Mouse (Mus musculus) kidney, adult 9 months (tissue): ENCODE measurements around the gene Wwtr1.
A peak's percentile ranks its signal among the peaks of the same experiment; 100 is the strongest.

Source experiments
- DNase-seq: peaks from one replicate; pipeline ENCODE4 v3.0.0; 2022

The Wwtr1 gene

DNA sequence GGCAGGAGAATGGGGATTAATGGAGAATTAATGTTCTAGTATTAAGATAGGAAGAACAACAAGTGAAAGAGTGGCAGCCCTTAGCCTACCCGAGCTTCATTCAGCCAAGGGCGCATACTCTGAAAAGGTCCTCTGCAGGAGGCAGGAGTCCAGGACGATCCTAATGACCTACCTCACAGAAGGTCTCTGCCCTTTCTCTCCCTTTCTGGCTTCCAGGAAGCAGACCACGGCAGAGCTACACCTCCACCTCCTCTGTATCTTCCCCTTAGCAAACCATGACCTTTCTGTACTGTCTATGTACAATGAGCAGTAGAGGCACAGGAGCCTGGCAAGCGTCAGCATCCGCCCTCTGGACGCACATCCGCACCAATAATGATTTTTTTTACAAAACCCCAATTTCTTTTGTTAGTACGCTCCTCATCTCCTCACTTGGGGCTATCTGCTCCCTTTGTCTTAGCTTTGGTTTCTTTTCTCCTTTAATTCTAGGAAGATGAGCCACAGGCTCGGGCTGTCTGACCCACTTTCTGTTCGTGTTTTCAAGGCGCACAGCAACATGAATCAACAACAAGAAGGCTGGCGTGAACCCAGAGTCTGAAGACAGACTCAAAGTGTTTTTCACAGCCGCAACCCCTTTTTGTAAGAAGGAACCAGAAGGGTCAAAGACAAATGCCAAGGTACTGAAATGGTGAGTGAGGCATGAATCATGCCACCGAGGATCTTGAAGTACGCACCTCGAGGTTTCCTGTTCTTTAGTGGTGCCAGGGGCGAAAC lies 63.7 kb downstream of the Wwtr1 start:
- peak; percentile 43 for DNase-seq

DNA sequence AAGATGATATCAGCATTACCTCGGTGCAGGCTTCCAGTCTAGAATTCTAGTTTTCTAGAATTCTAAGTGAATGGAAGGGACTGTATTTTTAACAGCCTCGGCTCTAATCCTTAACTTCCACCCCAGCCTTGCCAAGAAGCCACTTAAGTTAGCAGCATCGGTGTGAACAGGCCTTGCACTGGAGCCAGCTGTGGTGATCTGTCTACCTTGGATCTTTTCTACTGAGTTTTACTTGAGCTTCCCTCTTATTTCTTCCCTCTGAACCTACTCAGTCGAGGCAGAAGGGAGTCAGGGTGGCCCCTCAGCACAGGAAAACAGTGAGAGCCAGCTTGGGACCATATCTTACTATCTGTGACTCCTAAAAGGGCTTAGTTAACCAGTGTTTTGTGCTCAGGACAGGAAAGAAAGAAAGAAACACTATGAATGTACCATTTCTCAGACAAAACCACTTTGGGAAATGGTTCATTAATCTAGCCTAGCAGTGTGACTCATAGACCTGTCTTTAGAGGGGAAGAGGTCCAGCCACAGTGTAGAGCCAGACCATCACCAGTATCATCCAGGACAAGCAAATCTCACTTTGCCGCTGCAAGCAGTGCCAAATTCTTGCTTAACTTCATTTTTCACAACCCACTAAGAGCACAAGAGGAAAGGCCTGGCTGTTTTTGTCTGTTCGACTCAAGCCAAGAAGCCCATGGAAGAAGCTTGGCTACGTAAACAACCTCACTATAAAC lies 65.6 kb downstream of the Wwtr1 start:
- peak; percentile 30 for DNase-seq

DNA sequence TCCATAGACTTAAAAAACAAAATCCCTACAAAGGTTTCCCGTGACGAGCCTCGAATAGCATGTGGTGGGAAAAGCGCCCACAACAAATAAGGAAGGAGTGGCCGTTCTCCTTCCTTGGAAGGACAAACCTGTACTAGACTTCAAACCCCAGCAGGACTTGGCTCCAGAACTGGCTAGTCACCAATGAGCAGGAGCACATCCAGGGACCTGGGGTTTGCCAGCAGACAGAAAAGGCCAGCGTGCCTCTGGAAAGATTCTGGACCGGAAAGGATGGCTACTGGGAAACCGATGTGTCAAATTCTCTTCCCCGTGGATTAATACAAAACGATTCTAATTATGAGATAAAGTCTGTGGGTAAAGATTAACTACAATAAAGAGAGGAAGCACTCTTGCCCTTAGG lies 69.7 kb downstream of the Wwtr1 start:
- DNase-seq, result peak; percentile 76

- DNase-seq, result peak; percentile 49
Observed at GRCm38 (mm10) chr3:57504756-57505155, 71.0 kb downstream of the Wwtr1 start.

DNA sequence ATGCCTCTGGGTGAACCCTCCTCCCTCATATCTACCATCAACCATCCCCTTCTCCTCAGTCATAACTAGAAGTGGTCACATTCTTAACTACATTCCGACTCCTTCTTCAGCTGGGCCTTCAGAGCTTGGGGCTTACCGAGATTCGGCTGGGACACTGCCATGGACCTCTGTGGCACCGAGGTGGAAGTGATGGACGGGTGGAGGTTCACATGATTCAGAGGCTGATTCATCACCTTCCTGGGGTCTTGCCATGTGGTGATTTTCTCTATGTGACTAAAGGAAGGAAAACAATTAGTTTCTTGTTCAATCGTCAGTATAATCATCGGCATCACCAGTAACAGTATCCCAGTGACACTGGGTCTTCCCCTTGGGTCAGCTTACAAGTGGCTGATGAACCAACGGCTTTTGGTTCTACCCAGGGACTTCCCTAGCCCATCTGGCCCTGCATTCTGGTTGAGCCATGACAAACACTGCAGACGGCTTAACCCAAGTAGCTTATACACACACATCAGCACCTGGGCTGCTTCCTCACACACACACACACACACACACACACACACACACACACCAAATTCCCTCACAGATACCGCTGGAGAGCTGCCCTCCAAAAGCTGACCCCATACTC lies 74.0 kb downstream of the Wwtr1 start:
- no peak for DNase-seq

- no peak for DNase-seq
Observed at GRCm38 (mm10) chr3:57500846-57501245, 74.9 kb downstream of the Wwtr1 start.

DNA sequence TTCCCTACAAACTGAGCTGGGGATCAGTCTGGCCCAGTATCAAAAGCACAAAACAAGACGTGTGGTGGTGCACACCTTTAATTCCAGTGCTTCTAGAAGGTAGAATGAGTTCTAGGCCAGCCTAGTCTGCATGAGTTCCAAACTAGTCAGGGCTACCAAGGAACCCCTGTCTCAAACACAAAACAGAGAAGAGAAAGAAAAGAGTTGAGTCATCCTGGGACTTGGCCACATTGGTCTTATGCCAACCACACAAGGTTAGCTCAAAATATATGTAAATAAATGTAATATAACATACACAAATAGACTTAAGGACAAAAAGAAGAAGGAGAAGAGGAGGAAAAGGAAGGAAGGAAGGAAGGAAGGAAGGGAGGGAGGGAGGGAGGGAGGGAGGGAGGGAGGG lies 77.9 kb downstream of the Wwtr1 start:
- no peak for DNase-seq

DNA sequence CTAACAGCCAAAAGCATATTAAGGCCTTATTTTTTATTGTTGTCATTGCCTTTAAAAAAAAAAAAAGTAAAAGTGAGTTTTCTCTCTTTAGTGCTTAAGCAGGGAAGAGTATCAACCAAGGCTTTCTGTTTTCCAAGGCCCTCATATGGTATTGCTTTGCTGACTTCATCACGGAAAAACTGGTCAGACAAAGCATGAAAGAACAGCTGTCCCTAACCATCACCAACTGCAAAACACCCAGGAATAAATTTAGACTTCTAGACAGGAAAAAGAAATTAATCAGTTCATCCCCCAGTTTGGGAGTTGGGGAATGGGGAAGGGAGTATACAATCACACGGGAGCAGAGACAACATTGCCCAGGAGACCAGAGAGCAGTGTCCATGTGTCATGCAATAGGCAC lies 79.3 kb downstream of the Wwtr1 start:
- no peak for DNase-seq

GRCm38 (mm10) chr3:57487455-57488153 lies 88.1 kb downstream of the Wwtr1 start:
- DNase-seq, result peak; percentile 60

GRCm38 (mm10) chr3:57486068-57486467 lies 89.6 kb downstream of the Wwtr1 start:
- DNase-seq, result no peak

DNA sequence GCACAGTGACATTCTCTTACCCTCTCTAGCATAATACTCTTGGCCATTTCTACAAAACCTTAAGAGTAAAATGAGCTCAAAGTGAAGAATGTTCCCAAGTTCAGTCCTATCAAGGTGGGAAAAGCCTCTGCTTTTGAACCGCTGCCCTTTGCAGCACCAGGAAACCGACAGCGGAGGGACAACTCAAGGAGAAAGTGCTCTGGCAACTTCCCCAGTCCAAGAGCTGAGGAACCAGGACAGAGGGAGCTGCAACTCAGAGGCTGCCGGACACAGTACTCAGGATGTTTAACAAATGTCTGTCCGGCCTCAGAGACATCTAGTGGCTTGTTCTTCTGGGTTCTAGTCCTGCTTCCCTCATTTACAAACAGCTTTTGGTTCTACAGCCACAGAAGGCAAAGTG lies 93.7 kb downstream of the Wwtr1 start:
- DNase-seq, result no peak

GRCm38 (mm10) chr3:57480640-57481039 lies 95.1 kb downstream of the Wwtr1 start:
- DNase-seq, result no peak

DNA sequence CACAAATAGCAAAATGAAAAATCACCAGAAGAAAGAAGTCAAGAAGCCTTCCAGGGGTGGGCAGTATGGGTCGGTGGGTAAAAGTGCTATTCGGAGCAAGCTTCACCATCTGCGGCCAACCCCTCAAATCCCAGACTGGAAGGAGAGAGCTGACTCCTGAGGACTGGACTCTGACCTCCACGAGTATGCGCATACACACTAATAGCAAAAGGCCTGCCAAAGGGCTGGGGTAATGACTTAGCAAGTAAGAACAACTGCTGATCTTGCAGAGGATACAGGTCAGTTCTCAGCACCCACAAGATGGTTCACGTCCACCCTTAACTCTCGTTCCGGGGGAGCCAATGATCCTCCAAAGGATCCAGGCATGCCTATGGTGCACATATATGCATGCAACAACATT lies 101.3 kb downstream of the Wwtr1 start:
- DNase-seq, result peak; percentile 90

- DNase-seq, result peak; percentile 35
Observed at GRCm38 (mm10) chr3:57472407-57472806, 103.3 kb downstream of the Wwtr1 start.

- DNase-seq, result peak; percentile 32
Observed at GRCm38 (mm10) chr3:57470981-57471601, 104.6 kb downstream of the Wwtr1 start.

DNA sequence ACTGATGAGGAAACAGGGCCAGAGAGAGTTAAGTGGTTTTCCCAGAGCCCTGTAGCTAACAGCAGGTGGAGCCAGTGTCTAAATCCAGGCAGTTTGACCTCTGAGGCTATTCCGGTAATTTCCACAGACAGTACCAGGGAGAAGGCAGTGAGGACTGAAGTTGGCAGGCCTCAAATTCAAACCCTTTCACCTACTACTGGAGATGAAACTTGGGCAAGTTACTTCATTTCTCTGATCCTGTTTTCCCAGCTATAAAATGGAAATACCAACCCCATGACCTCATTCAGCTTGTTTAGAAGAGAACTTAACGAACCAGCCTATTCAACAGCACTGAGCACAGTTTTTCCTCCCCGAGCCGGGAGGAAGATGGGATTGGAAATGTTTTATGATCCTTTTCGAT lies 105.4 kb downstream of the Wwtr1 start:
- peak; percentile 83 for DNase-seq

DNA sequence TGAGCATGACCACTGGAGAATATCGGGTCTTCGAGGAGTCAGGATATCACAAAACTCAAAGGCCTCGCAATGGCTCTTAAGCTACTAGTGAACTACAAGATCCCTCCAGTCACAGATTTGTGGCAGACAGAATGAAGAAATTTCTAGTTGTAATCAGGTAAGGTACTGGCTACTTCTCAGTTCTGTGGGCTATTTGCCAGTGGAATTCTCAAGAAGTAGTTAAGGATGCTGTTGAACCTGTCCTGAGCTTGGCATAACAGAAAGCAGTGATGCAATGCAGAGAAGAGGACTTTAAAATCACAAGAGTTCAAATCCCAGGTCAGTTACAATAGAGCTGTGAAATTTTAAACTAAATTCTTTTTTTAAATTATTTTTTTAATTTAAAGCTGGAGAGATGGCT lies 106.4 kb downstream of the Wwtr1 start:
- DNase-seq, result no peak

- peak; percentile 46 for DNase-seq
Observed at GRCm38 (mm10) chr3:57466289-57466688, 109.4 kb downstream of the Wwtr1 start.

DNA sequence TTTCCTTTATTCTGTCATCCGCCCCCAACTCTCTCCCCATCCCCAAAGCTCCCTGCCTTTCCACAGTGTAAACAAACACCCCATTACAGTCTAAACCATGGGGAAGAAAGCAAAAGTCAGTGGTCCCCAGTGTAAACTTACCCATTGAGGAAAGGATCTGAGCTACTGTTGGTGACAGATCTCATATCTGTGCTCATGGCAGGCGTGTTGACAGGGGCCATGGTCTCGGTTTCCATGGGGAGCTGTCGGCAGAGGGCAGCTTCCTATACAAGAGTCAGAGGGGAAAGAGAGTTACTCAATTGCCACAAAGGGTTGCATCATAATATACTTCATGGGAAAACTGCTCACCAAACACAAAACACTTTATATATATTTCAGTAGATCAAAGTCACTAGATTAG lies 112.4 kb downstream of the Wwtr1 start:
- no peak for DNase-seq

- DNase-seq, result no peak
Observed at GRCm38 (mm10) chr3:57458652-57459051, 117.1 kb downstream of the Wwtr1 start.

GRCm38 (mm10) chr3:57448445-57448844 lies 127.3 kb downstream of the Wwtr1 start:
- peak; percentile 81 for DNase-seq

GRCm38 (mm10) chr3:57447889-57448288 lies 127.8 kb downstream of the Wwtr1 start:
- no peak for DNase-seq

- peak; percentile 83 for DNase-seq
Observed at GRCm38 (mm10) chr3:57445706-57446105, 130.0 kb downstream of the Wwtr1 start.
